Comparison of ENCODE assay signal across 8 mouse cellular contexts in the genomic region with DNA sequence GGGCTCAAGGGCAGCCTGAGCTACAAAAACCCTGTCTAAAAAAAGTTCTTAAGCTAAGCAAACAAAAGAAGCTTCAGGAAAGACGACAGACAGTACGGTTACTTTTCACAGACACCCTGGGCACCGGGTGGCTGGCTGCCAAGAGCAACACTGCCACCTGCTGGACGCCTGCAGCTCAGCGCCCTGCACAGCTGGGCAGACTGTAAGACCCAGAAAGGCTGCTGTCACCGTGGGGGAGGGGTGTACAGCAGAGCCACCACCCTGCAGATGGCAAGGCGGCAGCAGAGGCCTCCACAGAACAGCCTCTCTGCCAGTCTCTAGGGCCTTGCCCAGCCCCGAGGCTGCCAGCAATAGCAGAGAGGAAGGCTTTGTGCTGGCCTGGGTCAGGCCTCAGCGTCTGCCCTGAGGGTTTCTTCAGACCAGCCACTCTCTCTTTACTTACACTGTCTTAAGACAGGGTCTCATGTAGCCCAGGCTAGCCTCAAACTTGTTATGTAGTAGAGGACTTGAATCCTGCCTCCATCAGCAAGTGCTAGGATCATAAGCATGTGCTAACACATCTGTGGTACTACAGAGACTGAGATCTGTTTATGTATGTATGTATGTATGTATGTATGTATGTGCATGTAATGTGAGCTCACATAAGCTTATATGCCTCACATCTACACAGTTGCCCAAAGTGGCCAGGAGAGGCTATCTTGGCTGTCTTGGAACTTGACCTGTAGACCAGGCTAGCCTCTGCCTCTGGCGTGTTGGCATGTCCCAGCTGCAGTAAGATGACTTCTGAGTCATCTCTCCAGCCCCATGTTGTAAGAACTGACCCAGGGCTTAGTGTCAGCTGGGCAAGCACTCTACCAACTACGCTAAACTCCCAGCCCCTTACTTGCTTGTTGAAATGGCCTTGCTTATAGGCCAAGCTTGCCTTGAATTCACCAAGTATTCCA. TPM values are rescaled to one million over a fixed set of nuclear protein-coding genes. Genes with fewer than 3 reads are reported as not detected.
DNase-seq lines count a peak whose midpoint lies in the region; ATAC-seq and TF ChIP-seq lines count a peak whose summit lies in the region.

No protein-coding gene starts in this region.

- H3K9me3 ChIP-seq in forebrain, embryonic 10.5 days, result 0 out of 2 replicates have a peak, but pooled peaks cover 7% of the 10 kb centered on the region
- no peaks in the 10 kb centered on the region for H3K9me3 ChIP-seq in heart, postnatal 0 days (replicated peaks; ENCODE audit: control insufficient read depth, low read length)
- H3K9me3 ChIP-seq in liver, embryonic 14.5 days (ENCODE audit: control insufficient read depth, low read length), result no peaks in the 10 kb centered on the region
- H3K9me3 ChIP-seq in neural tube, embryonic 11.5 days (ENCODE audit: control insufficient read depth, low read length), result no peaks in the 10 kb centered on the region
- H3K9me3 ChIP-seq in stomach, embryonic 15.5 days, result no peaks in the 10 kb centered on the region

- peaks cover 87% of the 10 kb centered on the region for H3K36me3 ChIP-seq in forebrain, embryonic 10.5 days (replicated peaks)
- peaks cover 13% of the 10 kb centered on the region for H3K36me3 ChIP-seq in heart, postnatal 0 days (replicated peaks; ENCODE audit: control insufficient read depth, insufficient read depth, low read length)
- no peaks in the 10 kb centered on the region for H3K36me3 ChIP-seq in liver, embryonic 14.5 days (replicated peaks; ENCODE audit: control insufficient read depth, insufficient read depth, low read depth)
- H3K36me3 ChIP-seq in neural tube, embryonic 11.5 days (ENCODE audit: control insufficient read depth, insufficient read depth, low read length), result peaks cover 8% of the 10 kb centered on the region
- peaks cover 9% of the 10 kb centered on the region; the same call in 1 of the 2 replicates for H3K36me3 ChIP-seq in stomach, embryonic 15.5 days

- H3K4me2 ChIP-seq in heart, postnatal 0 days (ENCODE audit: low read depth, low read length), result no peak overlapping the region
- H3K4me2 ChIP-seq in liver, embryonic 14.5 days (ENCODE audit: low read depth), result no peak overlapping the region
- no peak overlapping the region for H3K4me2 ChIP-seq in neural tube, embryonic 11.5 days (ENCODE audit: low read depth)
- no peak overlapping the region for H3K4me2 ChIP-seq in stomach, embryonic 15.5 days

- no peak overlapping the region for H3K4me3 ChIP-seq in forebrain, embryonic 10.5 days
- no peak overlapping the region for H3K4me3 ChIP-seq in heart, postnatal 0 days (ENCODE audit: low read depth, low read length)
- H3K4me3 ChIP-seq in liver, embryonic 14.5 days (ENCODE audit: insufficient read depth in 1 of 2, low read depth in 2 of 2, low read length in 2 of 2), result no peak overlapping the region
- H3K4me3 ChIP-seq in neural tube, embryonic 11.5 days (ENCODE audit: low read depth, low read length), result no peak overlapping the region
- H3K4me3 ChIP-seq in stomach, embryonic 15.5 days (replicated peaks), result no peak overlapping the region

- H3K27ac ChIP-seq in forebrain, embryonic 10.5 days, result peak overlapping the region; percentile 54
- H3K27ac ChIP-seq in heart, postnatal 0 days (ENCODE audit: low read depth), result no peak overlapping the region
- H3K27ac ChIP-seq in liver, embryonic 14.5 days, result no peak overlapping the region
- no peak overlapping the region for H3K27ac ChIP-seq in neural tube, embryonic 11.5 days (ENCODE audit: low read depth, low read length)
- H3K27ac ChIP-seq in stomach, embryonic 15.5 days, result no peak overlapping the region

- TF ChIP-seq CTCF in heart, postnatal 0 days (IDR thresholded peaks at IDR 0.05; ENCODE audit: low read depth), result peak; percentile 97
- TF ChIP-seq CTCF in liver, embryonic 14.5 days (IDR thresholded peaks at IDR 0.05; ENCODE audit: low read depth), result peak; percentile 100

- 34% methylated on average over 11 of the region's 11 CpGs for WGBS in forebrain, embryonic 10.5 days
- 29% methylated on average over 11 of the region's 11 CpGs for WGBS in heart, postnatal 0 days
- 25% methylated on average over 11 of the region's 11 CpGs for WGBS in liver, embryonic 14.5 days (ENCODE audit: insufficient replicate concordance)
- 31% methylated on average over 11 of the region's 11 CpGs for WGBS in neural tube, embryonic 11.5 days
- 32% methylated on average over 11 of the region's 11 CpGs for WGBS in stomach, embryonic 15.5 days

- no peak overlapping the region for H3K9ac ChIP-seq in heart, postnatal 0 days (replicated peaks; ENCODE audit: low read depth, low read length)
- no peak overlapping the region for H3K9ac ChIP-seq in liver, embryonic 14.5 days (replicated peaks)
- H3K9ac ChIP-seq in neural tube, embryonic 11.5 days (ENCODE audit: low read length), result no peak overlapping the region
- no peak overlapping the region for H3K9ac ChIP-seq in stomach, embryonic 15.5 days

- H3K27me3 ChIP-seq in forebrain, embryonic 10.5 days (ENCODE audit: poor library complexity, severe bottlenecking), result no peaks in the 10 kb centered on the region
- no peaks in the 10 kb centered on the region for H3K27me3 ChIP-seq in heart, postnatal 0 days (ENCODE audit: control insufficient read depth, insufficient read depth, low read length)
- H3K27me3 ChIP-seq in liver, embryonic 14.5 days (ENCODE audit: control insufficient read depth, insufficient read depth, low read length), result no peaks in the 10 kb centered on the region
- H3K27me3 ChIP-seq in neural tube, embryonic 11.5 days (ENCODE audit: control insufficient read depth, insufficient read depth, low read length), result no peaks in the 10 kb centered on the region
- H3K27me3 ChIP-seq in stomach, embryonic 15.5 days (replicated peaks), result no peaks in the 10 kb centered on the region

- TF ChIP-seq EP300 in heart, postnatal 0 days (IDR thresholded peaks at IDR 0.05; ENCODE audit: low read depth), result no peak
- no peak for TF ChIP-seq EP300 in liver, embryonic 14.5 days (IDR thresholded peaks at IDR 0.05; ENCODE audit: low read depth)

- H3K4me1 ChIP-seq in forebrain, embryonic 10.5 days, result peaks cover 35% of the 10 kb centered on the region
- H3K4me1 ChIP-seq in heart, postnatal 0 days (ENCODE audit: control insufficient read depth, insufficient read depth), result peaks cover 4% of the 10 kb centered on the region; the same call in 1 of the 2 replicates
- peaks cover 0 to 2% of the 10 kb centered on the region in 2 experiments; a peak in 1 of 4 replicates for H3K4me1 ChIP-seq in liver, embryonic 14.5 days (replicated peaks; ENCODE audit: control insufficient read depth in 2 of 2, insufficient read depth in 2 of 2, low read length in 1 of 2)
- peaks cover 12% of the 10 kb centered on the region; the same call in 1 of the 2 replicates for H3K4me1 ChIP-seq in neural tube, embryonic 11.5 days (ENCODE audit: control insufficient read depth, insufficient read depth, low read length)
- 0 out of 2 replicates have a peak, but pooled peaks cover 8% of the 10 kb centered on the region for H3K4me1 ChIP-seq in stomach, embryonic 15.5 days

- DNase-seq in CD8-positive naive resting alpha-beta T cell, adult 2 months (ENCODE audit: low read depth in 2 of 2, low spot score in 2 of 2), result peak; percentile 77 to 82
- peak; percentile 63 for DNase-seq in c-Kit-positive CD71-negative TER-119-negative erythroid progenitor cells, embryonic 14.5 days (ENCODE audit: low read depth)
- DNase-seq in forebrain, embryonic 10.5 days (ENCODE audit: extremely low spot score, low spot score), result peak; percentile 79
- DNase-seq in heart, postnatal 0 days (ENCODE audit: low spot score), result peak; percentile 80
- DNase-seq in kidney, postnatal 36 days, result peak; percentile 76 to 91
- DNase-seq in liver, embryonic 14.5 days (ENCODE audit: low read depth in 3 of 3, low spot score in 3 of 3), result peak; percentile 44 to 55 (median 50)
- DNase-seq in neural tube, embryonic 11.5 days (ENCODE audit: low spot score), result peak; percentile 88

- peak; percentile 57 for ATAC-seq in heart, postnatal 0 days (ENCODE audit: insufficient read depth, low read depth)
- ATAC-seq in liver, embryonic 14.5 days (ENCODE audit: insufficient read depth), result peak; percentile 51
- ATAC-seq in neural tube, embryonic 11.5 days (ENCODE audit: insufficient read depth, low FRiP score, low TSS enrichment), result peak; percentile 74
- peak; percentile 59; the same call in 1 of the 2 replicates for ATAC-seq in stomach, embryonic 15.5 days (ENCODE audit: insufficient read depth, low FRiP score, low read depth)

RNA-seq across cellular contexts. Expression of gene Fbxl18, which starts 17.6 kb away (rescaled TPM):
- 24.2 and 25.1 TPM in 2 replicates for polyA plus RNA-seq in forebrain, embryonic 10.5 days (2016; fragmentation: Nextera tagmentation; extraction: Ambion mirVana)
- 12.5 and 17.8 TPM in 2 replicates for total RNA-seq in heart, postnatal 0 days (2014; rRNA removed; ENCODE audit: low replicate concordance)
- polyA plus RNA-seq in heart, postnatal 0 days (2015; fragmentation: Nextera tagmentation; extraction: Ambion mirVana), result 6.8 and 7.3 TPM in 2 replicates
- polyA plus RNA-seq in liver, embryonic 14.5 days (2012; rRNA removed), result 1.9 and 2.2 TPM in 2 replicates
- 1.6 and 2.0 TPM in 2 replicates for polyA plus RNA-seq in liver, embryonic 14.5 days (2014; fragmentation: Nextera tagmentation; extraction: Ambion mirVana)
- 12.2 and 13.7 TPM in 2 replicates for polyA plus RNA-seq in neural tube, embryonic 11.5 days (2014; fragmentation: Nextera tagmentation; extraction: Ambion mirVana)
- polyA plus RNA-seq in stomach, embryonic 15.5 days (2015; fragmentation: Nextera tagmentation; extraction: Ambion mirVana), result 12.3 and 12.6 TPM in 2 replicates

RNA-seq across cellular contexts. Expression of gene Actb, which starts 28.9 kb away (rescaled TPM):
- 12,867 and 12,868 TPM in 2 replicates for polyA plus RNA-seq in forebrain, embryonic 10.5 days (2016; fragmentation: Nextera tagmentation; extraction: Ambion mirVana)
- 2,129 and 2,574 TPM in 2 replicates for total RNA-seq in heart, postnatal 0 days (2014; rRNA removed; ENCODE audit: low replicate concordance)
- 4,473 and 4,544 TPM in 2 replicates for polyA plus RNA-seq in heart, postnatal 0 days (2015; fragmentation: Nextera tagmentation; extraction: Ambion mirVana)
- 776 and 920 TPM in 2 replicates for polyA plus RNA-seq in liver, embryonic 14.5 days (2012; rRNA removed)
- polyA plus RNA-seq in liver, embryonic 14.5 days (2014; fragmentation: Nextera tagmentation; extraction: Ambion mirVana), result 7,259 and 7,802 TPM in 2 replicates
- polyA plus RNA-seq in neural tube, embryonic 11.5 days (2014; fragmentation: Nextera tagmentation; extraction: Ambion mirVana), result 15,839 and 16,684 TPM in 2 replicates
- polyA plus RNA-seq in stomach, embryonic 15.5 days (2015; fragmentation: Nextera tagmentation; extraction: Ambion mirVana), result 14,327 and 14,357 TPM in 2 replicates
